Mouse (Mus musculus) frontal cortex, adult (tissue): Measurements from ENCODE around the gene Ppil2.

ENCODE experiments used
- ATAC-seq: cut with Nextera tagmentation; 2 replicates; pipeline ENCODE4 v1.9.2; 2017; ENCODE audit warnings: mild to moderate bottlenecking, moderate library complexity, mixed read lengths; ENCODE audit not compliant: low TSS enrichment

Gene Ppil2

DNA sequence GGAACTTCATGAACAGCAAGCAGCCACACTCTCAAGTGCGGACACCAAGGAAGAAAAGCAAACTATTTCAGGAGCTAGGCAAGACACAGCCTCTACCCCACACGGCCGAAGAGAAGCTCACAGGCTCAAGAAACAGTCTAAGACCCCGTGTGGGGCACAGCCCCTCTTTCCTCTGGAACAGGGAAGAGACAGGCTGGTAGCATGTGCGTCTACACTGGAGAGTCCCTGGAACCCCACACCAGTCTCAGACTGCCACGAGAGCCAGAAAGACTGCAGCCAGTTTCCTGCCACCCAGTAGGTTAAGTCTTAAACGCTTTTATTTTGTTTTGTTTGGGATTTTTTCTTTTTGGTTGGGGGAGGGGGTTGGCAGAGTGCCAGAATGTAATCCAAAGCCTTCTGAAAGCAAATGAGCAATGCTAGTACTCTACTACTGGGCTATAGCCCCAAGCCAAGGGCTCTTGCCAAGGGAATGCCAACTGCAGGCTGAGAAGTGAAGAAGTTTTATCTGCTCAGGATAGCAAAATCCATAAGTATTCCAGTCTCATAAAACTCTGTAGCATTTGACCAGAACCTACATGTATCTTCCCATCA is 8.3 kb downstream of the Ppil2 start:
- no peak for ATAC-seq

DNA sequence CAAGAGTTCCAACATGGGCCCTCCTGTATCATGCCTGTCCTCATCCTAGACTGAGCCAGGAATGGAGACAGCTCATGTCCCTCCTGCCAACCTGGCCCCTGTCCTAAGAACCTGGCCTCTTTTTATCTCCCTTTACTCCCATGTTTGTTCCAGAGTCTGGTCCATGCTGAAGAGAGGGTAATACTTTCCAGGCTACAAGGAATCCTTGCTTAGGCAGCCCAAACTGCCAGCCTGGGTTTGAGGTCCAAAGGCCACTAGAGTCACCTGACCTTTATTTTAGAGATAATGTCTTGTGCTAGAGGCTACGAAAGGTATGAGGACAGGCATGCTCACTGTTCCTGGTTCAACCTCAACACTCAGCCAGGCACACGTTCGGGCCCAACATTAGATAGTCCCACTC is 14.1 kb downstream of the Ppil2 start:
- no peak for ATAC-seq

DNA sequence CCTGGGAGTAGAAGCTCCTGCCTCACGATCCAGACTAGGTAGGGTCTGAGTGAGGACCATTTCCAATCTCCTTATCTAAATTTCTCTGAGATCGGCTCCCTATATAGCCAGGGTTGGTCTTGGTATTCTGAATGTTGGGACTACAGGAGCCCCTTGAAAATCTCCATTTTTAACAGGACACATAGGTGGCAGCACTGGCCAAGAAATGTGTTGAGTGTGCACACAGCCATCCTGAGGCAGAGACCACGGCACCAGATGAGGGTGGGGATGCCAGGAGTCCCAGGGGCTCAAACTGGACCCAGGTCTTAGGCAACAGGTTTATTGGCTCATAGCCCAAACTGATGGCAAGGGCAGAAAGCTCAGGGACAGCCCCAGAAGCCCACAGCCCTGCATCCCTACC is 22.7 kb downstream of the Ppil2 start:
- ATAC-seq, result no peak

DNA sequence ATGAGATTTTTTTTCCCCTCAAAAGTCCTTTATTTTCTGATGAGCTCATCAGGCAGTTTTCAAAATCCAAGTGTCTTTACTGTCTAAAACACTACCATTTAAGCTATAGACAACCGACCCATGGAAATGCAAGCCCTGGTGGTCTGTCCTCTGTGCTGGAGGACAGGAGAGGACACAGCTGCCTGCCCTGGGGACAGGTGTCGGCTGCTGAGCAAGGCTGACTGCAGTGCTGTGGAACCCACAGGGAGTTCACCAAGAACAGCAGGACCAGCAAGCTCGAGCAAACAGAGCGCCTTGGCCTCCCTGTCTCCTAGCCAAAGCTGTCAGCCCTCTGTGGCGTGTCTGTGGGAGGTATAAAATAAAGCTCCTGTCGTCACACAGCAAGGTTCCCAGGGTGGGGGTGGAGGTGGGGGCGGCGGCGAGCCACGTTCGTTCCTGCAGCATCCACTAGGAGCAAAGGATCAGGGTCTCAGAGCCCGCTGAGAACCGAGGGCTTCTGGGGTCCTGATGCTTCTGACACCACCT is 24.3 kb downstream of the Ppil2 start:
- peak; percentile 75 for ATAC-seq

DNA sequence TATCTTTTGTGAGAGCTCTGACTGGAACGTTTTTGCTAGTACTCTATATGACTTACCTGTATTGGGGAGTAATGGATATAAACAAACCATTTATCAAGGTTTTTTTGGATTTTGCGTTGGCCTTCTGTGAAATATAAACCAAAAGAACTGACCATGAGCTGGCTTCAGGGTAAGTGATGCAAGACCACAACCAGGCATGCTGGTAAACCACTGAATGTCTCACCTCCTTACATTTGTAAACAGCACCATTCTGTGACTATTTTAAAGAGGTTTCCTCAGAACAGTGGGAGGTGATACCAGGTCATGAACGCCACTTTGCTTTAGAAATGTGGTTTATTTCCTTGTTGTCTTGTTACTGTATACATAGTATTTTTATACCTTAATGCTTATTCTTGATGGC is 24.8 kb downstream of the Ppil2 start:
- no peak for ATAC-seq

DNA sequence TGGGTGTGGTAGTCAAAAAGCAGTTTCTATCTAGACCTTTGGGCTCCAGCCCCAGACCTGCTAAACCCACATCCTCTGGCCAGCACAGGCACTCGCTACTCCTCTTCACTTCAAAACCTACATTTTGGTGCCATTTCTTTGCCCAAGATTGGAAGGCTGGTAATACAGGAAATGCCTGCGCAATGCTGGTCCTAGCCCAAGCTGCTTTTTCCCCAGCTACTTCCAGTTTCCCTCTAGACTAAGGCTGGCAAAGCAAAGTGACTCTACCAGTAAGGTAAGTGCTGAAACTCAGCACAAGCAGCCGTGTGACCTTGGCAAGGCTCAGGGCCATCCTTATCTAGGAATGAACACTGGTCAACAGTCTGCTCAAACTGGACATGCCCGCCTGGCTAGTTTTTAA is 25.4 kb downstream of the Ppil2 start:
- no peak for ATAC-seq

DNA sequence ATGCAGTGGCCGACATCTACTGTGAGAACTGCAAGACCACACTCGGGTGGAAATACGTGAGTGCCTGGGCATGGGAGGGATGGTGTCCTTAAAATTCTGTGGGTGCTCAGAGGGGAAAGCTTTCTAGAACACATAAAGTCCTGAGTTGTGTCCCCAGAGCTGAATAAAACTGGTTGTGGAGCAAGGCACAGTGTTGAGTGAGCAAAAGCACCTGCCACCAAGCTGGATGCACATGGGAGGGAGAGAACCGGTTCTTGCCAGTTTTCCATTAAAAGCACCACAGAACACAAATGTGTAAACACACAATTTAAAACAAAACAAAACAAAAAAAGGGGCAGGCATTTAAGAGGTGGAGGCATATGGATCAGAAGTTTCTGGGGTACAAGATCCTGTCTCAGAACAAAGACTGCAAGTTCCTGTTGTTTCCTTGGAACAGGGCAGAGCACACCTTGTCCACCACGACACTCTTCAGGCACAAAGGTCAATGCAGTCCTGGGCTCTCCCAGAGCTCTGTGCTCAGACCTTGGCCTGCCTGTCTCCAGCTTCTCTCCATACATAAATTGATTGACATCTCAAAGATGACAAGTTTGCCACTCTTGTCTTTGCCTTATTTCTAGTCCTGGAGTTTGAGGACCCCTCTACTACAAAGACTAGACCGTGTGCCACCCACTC is 28.8 kb downstream of the Ppil2 start:
- no peak for ATAC-seq

DNA sequence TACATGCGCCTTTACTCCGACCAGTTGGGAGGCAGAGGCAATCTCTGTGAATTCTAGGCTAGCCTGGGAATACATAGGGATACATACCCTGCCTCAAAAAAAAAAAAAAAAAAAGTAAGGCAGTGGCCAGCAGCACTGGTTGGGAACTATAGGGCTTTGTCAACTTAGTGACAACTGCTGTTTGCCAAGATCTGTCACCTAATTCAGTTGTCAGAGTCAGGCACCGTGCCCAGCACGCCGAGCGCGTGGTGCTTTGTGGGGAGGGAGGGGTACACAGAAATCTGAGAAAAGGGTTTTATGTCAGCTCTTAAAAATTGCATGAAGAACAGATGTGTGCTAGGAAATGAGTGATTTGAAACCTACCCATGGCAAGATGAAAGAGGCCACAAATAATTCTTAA is 33.0 kb downstream of the Ppil2 start:
- ATAC-seq, result no peak

DNA sequence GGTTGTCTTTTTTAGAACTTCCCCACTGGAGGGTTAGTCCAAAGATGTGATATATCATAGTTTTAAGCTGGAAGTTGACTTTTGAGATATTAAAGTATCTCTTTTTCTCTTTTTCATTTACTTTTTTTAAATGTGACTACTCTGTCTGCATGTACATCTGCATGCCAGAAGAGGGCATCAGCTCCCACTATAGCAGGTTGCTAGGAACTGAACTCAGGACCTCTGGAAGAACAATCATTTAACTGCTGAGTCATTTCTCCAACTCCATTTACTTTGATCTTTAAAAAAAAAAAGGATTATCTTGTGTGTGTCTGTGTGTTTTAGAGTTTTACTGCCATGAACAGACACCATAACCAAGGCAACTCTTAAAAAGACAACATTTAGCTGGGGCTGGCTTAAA is 34.2 kb downstream of the Ppil2 start:
- ATAC-seq, result no peak

DNA sequence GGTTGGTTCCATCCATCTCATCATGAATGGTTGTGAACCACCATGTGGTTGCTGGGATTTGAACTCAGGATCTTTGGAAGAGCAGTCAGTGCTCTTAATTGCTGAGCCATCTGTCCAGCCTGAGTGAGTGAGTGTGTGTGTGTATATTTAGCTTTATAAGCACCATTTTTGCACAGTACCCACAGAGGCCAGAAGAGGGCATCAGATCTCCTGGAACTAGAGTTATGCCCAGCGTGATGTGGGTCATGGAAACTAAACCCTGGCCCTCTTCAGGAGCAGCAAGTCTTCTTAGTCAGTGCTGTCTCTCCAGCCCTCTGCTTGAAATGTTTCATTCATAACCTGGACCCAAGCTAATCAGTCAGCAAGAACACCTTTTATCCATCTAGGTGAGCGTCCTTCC is 34.8 kb downstream of the Ppil2 start:
- no peak for ATAC-seq

DNA sequence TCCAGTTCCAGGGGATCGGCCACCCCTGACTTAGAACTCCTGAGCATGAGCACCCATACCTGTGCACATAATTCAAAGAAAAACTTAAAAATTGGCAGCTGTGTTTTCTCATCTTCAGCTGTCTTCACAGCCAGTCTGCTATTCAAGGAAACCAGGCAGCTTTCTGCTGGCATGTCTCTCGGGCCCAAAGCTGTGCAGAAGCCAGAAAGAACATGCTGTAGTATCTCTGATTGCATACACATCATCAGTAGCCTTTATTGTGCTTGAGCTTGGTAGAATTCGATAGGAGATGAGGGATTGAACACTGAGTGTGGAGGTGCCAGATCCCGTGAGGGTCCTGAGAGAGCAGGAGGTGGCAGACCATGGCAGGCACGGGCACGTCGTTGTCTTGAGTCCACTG is 38.1 kb downstream of the Ppil2 start:
- peak; percentile 52 for ATAC-seq

DNA sequence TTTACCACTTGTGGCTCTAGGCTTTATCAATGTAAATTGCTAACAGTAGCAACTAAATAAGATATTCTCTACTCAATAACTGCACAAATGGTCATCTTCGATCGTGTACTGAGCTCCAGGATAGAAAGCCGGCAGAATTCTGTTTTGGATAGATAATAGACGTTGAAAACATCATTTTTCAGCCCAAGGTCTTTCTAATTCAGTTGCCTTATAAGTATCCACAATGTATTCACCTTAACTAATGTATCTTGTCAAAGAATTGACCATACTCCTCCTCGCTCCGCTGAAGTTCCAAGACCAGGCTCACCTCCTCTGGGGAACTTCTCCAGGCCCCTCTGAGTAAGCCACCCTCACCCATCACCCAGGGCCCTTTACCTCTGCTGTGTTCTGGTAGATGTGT is 40.3 kb downstream of the Ppil2 start:
- ATAC-seq, result no peak

DNA sequence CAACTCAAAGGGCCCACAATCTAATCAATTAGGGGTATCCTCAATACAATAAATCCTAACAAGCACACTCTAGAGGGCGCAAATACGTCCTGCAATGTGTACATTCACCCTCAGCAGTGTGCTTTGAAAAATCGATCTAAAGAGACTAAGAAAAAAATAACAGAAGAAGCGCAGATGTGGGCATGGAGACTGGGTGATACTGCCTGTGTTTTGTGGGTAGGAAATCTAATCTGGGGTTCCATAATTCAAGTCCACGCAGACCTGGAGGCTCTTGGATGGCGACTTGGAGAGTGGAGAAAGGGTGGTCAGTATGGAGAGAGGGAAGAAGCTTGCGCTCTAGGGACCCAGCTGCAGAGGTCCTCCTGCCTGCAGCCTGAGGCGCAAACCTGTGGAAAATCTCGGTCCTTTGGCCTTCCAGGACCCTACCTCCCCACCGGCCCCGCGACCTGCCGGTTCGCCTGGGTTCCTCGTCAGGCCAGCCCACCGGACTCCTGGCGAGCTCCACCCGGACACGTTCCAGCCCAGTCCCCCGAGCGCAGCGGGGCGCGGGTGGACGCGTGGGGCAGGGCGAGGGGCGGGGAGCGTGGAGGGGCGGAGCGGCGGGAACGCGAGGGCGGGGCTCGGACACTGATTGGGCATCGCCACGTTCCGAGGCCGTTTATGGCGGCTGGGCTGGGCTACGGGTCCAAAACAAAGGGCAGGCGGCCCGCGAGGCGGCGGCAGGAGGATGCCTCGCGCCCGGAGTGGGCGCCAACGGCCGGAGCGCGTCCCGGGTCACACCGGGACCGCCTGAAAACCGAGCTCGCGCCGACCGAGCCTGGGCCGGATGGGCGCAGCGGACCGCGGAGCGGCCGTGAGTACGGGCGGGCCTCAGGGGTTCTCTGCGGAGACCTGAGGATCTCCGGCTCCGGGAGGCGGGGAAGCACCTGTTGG is 41.3 kb downstream of the Ppil2 start, which contains the start of gene Ypel1:
TSS of gene Ypel1 (plus strand) at position 186 of the 933 bp plus-strand sequence.
- peak; percentile 85 for ATAC-seq

DNA sequence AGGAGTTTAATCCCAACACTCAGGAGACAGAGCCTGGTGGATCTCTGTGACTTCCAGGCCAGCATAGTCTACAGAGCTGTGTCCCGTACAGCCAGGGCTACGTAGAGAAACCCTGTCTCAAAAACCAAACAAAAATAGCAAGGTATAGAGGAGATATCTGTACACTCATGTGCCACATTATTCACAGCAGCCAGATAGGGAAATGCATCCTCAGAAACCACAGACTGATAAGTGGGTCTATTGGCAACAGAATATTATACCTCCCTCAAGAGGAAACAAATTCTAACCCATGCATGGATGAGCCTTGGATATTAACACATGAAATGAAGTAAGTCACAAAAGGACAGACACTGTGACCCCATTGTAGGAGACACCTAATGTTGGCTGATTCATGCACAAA is 43.5 kb downstream of the Ppil2 start:
- ATAC-seq, result no peak

DNA sequence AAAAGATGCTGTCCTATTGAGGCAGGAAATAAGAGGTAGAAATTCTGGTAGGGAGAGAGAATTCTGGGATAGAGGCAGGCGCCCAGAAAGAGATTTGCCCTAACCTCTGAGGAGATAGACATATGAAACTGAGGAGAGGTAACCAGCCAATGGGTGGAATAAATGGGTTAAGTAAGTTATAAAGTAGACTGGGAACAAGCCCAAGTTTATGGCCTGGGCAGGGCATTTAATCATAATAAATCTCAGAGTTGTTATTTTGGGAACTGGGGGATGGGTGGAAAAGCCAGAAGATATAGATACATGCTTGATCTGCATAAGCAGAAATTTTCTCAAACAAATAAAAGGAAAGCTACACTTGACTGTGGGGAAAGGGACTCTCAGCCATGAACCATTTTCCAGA is 48.7 kb downstream of the Ppil2 start:
- no peak for ATAC-seq

DNA sequence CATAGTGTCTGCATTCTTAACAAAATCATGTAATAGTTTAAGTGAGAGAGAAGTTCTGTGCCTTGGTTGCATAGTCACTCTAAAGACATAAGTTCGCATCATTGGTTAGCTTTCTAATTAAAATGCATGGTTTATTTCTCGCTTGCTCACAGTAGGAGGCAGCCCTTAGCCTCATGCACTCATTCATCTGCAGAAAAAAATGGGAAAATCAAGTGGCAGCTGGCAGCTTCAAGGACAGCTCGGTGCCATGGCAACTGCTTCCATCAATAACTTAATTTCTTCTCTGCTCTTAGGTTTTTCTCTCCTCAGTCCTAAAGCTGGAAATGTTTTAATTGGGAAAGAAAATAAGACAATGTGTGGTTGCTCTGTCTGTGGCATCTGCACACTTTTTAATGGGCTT is 55.5 kb downstream of the Ppil2 start:
- peak; percentile 56 for ATAC-seq

DNA sequence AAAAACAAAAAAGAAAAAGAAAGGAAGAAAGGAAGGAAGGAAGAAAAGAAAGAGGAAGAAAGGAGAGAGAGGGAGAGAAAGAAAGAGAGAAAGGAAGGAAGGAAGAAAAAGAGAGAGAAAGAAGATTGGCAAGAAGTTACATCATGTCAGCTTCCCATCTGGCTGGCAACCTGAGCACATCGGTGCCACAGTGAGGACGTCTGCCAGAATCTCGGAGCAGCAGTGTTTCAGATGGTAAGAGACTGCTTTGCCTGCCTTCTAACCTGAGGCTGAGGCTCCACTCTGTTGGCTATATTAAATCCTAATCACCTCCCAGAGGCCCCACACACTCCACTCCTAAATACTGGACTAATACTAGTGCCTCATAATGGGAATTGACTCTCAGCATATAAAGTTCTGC is 57.2 kb downstream of the Ppil2 start:
- peak; percentile 51; the same call in 1 of the 2 replicates for ATAC-seq

DNA sequence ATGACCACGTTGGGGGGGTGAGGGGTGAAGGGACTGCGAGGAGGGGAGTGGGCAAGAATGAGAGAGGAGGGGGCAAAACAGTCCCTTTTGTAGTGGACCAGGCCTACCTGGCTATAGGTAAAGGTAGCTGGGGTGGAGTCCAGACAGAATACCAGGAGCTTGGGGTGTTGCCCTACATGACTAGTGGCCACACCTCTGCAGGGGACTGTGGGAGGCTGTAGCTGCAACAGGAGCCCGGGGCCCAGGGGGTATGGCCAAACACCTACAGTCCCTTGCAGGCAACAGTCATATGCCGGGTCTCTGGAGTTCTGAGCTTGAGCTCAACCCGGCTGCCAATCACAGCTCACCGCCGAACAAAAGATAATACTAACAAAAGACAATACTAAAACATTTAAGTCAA is 59.0 kb downstream of the Ppil2 start:
- ATAC-seq, result no peak

DNA sequence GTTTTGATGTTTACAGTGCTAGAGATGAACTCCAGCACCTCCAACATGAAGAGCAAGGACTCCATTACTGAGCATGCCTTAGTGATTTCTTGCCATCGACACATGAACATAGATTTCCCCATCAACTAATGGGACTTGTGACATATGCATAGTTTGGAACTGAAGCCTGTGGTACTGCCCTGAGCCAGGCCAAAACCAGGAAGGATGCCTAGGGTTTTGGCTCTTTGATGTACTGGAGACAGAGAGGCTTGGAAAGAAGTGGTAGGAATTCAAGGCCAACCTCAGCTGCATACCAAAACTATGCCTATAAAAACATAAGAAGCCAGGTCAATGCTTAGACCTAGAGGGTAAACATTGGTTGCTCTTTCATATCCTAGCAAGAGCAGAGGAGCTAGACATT is 61.2 kb downstream of the Ppil2 start:
- ATAC-seq, result no peak

DNA sequence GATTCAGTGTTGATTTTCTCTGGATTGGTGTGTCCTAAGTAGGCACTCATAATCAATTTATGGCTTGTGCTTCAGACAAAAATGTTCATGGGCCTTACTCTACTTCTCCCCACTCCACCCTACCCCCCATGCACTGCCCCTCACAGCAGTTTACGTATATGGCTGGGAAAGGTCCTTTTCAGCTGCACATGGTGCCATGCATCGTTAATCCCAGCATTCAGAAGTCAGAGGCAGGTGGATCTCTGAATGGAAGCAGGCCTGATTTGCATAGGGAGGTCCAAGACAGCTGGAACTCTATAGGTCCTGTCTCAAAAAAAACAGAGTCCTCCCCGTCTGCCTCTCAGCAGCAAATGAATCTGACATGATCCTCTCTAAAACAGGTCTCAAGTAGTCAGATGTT is 65.8 kb downstream of the Ppil2 start:
- no peak for ATAC-seq

DNA sequence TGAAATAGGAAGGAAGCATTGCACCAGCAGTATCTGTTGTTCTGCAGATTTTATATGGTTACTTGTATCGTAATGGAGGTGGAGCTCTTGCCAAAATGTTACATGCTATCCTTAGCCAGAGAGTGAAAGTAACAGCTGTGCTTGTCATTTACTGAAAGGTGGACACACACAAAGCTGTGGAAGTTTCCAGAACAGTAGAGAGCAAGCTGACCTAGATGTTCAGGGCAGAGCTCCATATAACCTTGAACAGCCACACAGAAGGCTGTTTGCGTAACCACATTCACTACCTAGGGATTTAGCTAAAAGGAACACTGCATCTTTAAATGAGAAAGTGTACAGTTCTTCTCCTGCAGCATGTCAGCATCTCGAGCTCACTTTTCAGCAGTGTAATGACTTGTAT is 66.7 kb downstream of the Ppil2 start:
- ATAC-seq, result peak; percentile 64

DNA sequence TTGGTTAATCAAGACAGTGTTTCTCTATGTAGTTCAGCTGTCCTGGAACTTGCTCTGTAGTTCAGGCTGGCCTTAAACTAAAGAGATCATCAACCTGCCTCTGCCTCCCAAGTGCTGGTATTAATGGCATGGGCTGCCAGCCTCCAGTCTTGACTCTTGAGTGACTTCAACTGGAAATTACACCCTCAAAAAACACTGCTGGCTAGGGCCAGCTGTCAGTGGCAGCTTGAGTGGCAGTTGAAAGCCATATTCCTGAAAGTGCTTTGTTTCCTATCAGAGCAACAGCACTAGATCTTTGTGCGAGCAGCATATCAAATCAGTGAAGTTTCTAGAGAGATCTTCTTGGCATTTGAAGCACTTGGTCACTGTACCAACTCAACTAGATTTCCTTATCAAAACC is 69.6 kb downstream of the Ppil2 start:
- ATAC-seq, result no peak

DNA sequence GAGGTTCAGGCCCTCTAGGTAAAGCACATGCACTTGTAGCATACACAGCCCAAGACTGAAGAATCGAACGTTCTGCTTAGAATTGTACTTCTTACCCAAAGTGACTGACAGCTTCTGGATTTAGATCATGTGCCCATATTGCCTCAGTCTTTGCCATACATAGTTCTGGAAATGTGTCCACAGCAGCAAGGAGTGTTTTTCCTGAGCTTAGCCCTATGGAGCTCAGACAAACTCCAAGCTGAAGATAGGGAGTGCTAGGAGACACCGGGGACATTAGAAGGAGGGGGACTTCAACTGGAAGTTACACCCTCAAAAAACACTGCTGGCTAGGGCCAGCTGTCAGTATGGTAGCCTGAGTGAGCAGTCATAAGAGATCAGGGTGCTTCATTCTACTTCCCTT is 70.3 kb downstream of the Ppil2 start:
- ATAC-seq, result no peak
